Mouse (Mus musculus) ovary, adult 18-20 months (tissue): ENCODE measurements around the gene Gm20388.

ENCODE experiments used
- DNase-seq: peaks from one replicate; pipeline ENCODE4 v3.0.0; 2022; ENCODE audit warnings: low spot score, mixed read lengths

Gene Gm20388

GRCm38 (mm10) chr8:121740721-121741120, 1830.1 kb downstream of the Gm20388 start:
- DNase-seq = no peak

GRCm38 (mm10) chr8:121749501-121749900, 1838.9 kb downstream of the Gm20388 start:
- DNase-seq = no peak

GRCm38 (mm10) chr8:121750512-121750911, 1839.9 kb downstream of the Gm20388 start:
- no peak for DNase-seq

GRCm38 (mm10) chr8:121751407-121751806, 1840.8 kb downstream of the Gm20388 start:
- no peak for DNase-seq

GRCm38 (mm10) chr8:121758470-121758869, 1847.8 kb downstream of the Gm20388 start:
- DNase-seq = no peak

GRCm38 (mm10) chr8:121760484-121760883, 1849.8 kb downstream of the Gm20388 start:
- DNase-seq = no peak

GRCm38 (mm10) chr8:121761480-121761879, 1850.8 kb downstream of the Gm20388 start:
- DNase-seq = no peak

GRCm38 (mm10) chr8:121762999-121763699, 1852.5 kb downstream of the Gm20388 start:
- no peak for DNase-seq

GRCm38 (mm10) chr8:121763700-121764013, 1853.0 kb downstream of the Gm20388 start:
- DNase-seq = no peak

GRCm38 (mm10) chr8:121765594-121766138, 1855.0 kb downstream of the Gm20388 start:
- no peak for DNase-seq

GRCm38 (mm10) chr8:121769095-121769494, 1858.5 kb downstream of the Gm20388 start:
- no peak for DNase-seq

GRCm38 (mm10) chr8:121769621-121770020, 1859.0 kb downstream of the Gm20388 start:
- no peak for DNase-seq

GRCm38 (mm10) chr8:121770845-121771752, 1860.5 kb downstream of the Gm20388 start:
- no peak for DNase-seq

GRCm38 (mm10) chr8:121773876-121774275, 1863.2 kb downstream of the Gm20388 start:
- no peak for DNase-seq

- no peak for DNase-seq
Measured at GRCm38 (mm10) chr8:121782493-121782892, 1871.9 kb downstream of the Gm20388 start.

GRCm38 (mm10) chr8:121786542-121786941, 1875.9 kb downstream of the Gm20388 start:
- no peak for DNase-seq

GRCm38 (mm10) chr8:121788786-121789185, 1878.1 kb downstream of the Gm20388 start:
- no peak for DNase-seq

- no peak for DNase-seq
Measured at GRCm38 (mm10) chr8:121792159-121792558, 1881.5 kb downstream of the Gm20388 start.

- DNase-seq = no peak
Measured at GRCm38 (mm10) chr8:121792627-121793026, 1882.0 kb downstream of the Gm20388 start.

GRCm38 (mm10) chr8:121794151-121794550, 1883.5 kb downstream of the Gm20388 start:
- no peak for DNase-seq

- no peak for DNase-seq
Measured at GRCm38 (mm10) chr8:121795461-121795860, 1884.8 kb downstream of the Gm20388 start.

- DNase-seq = no peak
Measured at GRCm38 (mm10) chr8:121796406-121796805, 1885.8 kb downstream of the Gm20388 start.

- DNase-seq = no peak
Measured at GRCm38 (mm10) chr8:121798401-121798800, 1887.8 kb downstream of the Gm20388 start.
